Mouse (Mus musculus) megakaryocyte progenitor cell, adult 5-6 weeks (primary cell): Measurements from ENCODE around the gene Fam117a. TPM values are rescaled to one million over a fixed set of nuclear protein-coding genes. Genes with fewer than 3 reads are reported as not detected.
"Not testable (repeated sequence)": the region's sequence is repeated elsewhere in the genome, so short reads cannot be mapped to it uniquely, and the experiment has no call there.

Experiments
- ATAC-seq: replicated peaks from 2 replicates; pipeline ENCODE4 v1.8.0; 2016; ENCODE audit warnings: mild to moderate bottlenecking, moderate TSS enrichment, inconsistent platforms; ENCODE audit not compliant: poor library complexity
- total RNA-seq, 2 experiments: library from RNA; stranded (forward) in 1 of 2; stranded (reverse) in 1 of 2; fragments of 157-497, 149-512 nt in 1 of 2; fragments of 200-1000 nt in 1 of 2; gene quantifications; 2 replicates each; pipeline versions ENCODE4 v1.2.3 to v1.2.4; 2015 to 2017

Gene Fam117a
- total RNA-seq, 2 experiments from 2014 or later: 90.4 to 91.8 TPM

GRCm38 (mm10) chr11:95391743-95392142, 54.9 kb downstream of the Fam117a start:
- no peak for ATAC-seq

GRCm38 (mm10) chr11:95392223-95392667, 55.4 kb downstream of the Fam117a start:
- no peak for ATAC-seq

GRCm38 (mm10) chr11:95392708-95393499, 56.1 kb downstream of the Fam117a start:
- ATAC-seq: no peak

GRCm38 (mm10) chr11:95393500-95393816, 56.6 kb downstream of the Fam117a start:
- no peak for ATAC-seq

GRCm38 (mm10) chr11:95394112-95394511, 57.3 kb downstream of the Fam117a start:
- no peak for ATAC-seq

- ATAC-seq: no peak
Measured at GRCm38 (mm10) chr11:95396548-95396947, 59.7 kb downstream of the Fam117a start.

- ATAC-seq: peak; percentile 80
Measured at GRCm38 (mm10) chr11:95397843-95398835, 61.3 kb downstream of the Fam117a start.

GRCm38 (mm10) chr11:95399520-95400020, 62.8 kb downstream of the Fam117a start:
- ATAC-seq: no peak

GRCm38 (mm10) chr11:95401568-95401967, 64.8 kb downstream of the Fam117a start:
- no peak for ATAC-seq

- no peak for ATAC-seq
Measured at GRCm38 (mm10) chr11:95402196-95402595, 65.4 kb downstream of the Fam117a start.

- ATAC-seq: no peak
Measured at GRCm38 (mm10) chr11:95402658-95403101, 65.9 kb downstream of the Fam117a start.

GRCm38 (mm10) chr11:95403382-95404340, 66.8 kb downstream of the Fam117a start:
- no peak for ATAC-seq

- ATAC-seq: no peak
Measured at GRCm38 (mm10) chr11:95405771-95406170, 69.0 kb downstream of the Fam117a start.

GRCm38 (mm10) chr11:95406398-95406797, 69.6 kb downstream of the Fam117a start:
- not testable (repeated sequence) for ATAC-seq

- ATAC-seq: no peak
Measured at GRCm38 (mm10) chr11:95409450-95410112, 72.8 kb downstream of the Fam117a start.

GRCm38 (mm10) chr11:95411453-95412013, 74.7 kb downstream of the Fam117a start:
- ATAC-seq: no peak

GRCm38 (mm10) chr11:95412615-95413014, 75.8 kb downstream of the Fam117a start:
- no peak for ATAC-seq

- ATAC-seq: peak; percentile 78
Measured at GRCm38 (mm10) chr11:95413641-95414535, 77.1 kb downstream of the Fam117a start, which contains the start of gene Spop. Gene Spop (plus strand): TSS chr11:95414080.
